In the genomic region with DNA sequence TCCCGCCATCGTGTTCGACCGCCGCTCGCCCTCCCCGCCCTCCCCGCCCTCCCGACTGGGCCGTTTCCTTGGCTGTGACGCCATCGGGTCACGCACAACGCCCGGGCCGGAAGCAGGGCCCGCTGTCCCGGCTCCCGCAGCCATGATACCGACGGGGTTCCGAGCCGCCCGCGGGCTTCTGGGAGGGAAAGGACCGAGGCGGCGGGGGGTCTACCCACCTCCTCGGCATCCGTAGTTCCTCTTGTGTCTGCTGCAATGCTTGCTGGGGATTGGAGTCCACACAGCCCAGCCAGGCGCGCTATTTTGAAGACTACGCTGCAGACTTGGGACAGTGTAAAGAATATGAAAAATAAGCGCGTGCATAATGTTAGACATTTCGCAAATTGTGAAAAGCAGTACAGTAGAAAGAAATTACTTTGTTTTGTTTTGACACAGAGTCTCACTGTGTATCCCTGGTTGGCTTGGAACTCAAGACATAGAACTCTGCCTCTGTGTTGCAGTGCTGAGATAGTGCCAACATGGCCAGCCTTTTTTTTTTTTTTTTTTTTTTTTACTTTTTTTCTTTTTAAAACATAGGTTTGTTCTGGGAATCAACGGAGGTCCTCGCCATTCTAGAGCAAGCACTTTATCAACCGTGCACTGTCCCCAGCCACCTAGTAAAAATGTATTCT, we compare ENCODE assay signal across 8 mouse cellular contexts. TPM values are rescaled to one million over a fixed set of nuclear protein-coding genes. Genes with fewer than 3 reads are reported as not detected.
DNase-seq lines count a peak whose midpoint lies in the region; ATAC-seq lines count a peak whose summit lies in the region.

A gene (minus strand): TSS at position 182 of the 671 bp plus-strand sequence.

- H3K9ac ChIP-seq in heart, embryonic 11.5 days (ENCODE audit: low read depth, low read length) = peak within 1 kb of the TSS; percentile 84
- H3K9ac ChIP-seq in kidney, embryonic 15.5 days = peak within 1 kb of the TSS; percentile 75

- peaks cover 28% of the 10 kb centered on the region for H3K36me3 ChIP-seq in erythroblast, embryonic 14.5 days (ENCODE audit: control insufficient read depth)
- H3K36me3 ChIP-seq in heart, embryonic 11.5 days (ENCODE audit: control insufficient read depth, insufficient read depth, low read length) = 0 out of 2 replicates have a peak, but pooled peaks cover 12% of the 10 kb centered on the region
- peaks cover 28% of the 10 kb centered on the region for H3K36me3 ChIP-seq in kidney, embryonic 15.5 days

- 4% methylated on average over 39 of the region's 39 CpGs for WGBS in heart, embryonic 11.5 days (ENCODE audit: insufficient replicate concordance)
- 5% methylated on average over 36 of the region's 39 CpGs for WGBS in kidney, embryonic 15.5 days

- no peaks in the 10 kb centered on the region for H3K9me3 ChIP-seq in erythroblast, embryonic 14.5 days (ENCODE audit: control insufficient read depth, low read length)
- H3K9me3 ChIP-seq in heart, embryonic 11.5 days (replicated peaks; ENCODE audit: control insufficient read depth, low read length) = no peaks in the 10 kb centered on the region
- H3K9me3 ChIP-seq in kidney, embryonic 15.5 days (replicated peaks) = no peaks in the 10 kb centered on the region

- H3K4me3 ChIP-seq in erythroblast, embryonic 14.5 days (replicated peaks) = peak within 1 kb of the TSS; percentile 95
- peak within 1 kb of the TSS; percentile 83 for H3K4me3 ChIP-seq in heart, embryonic 11.5 days (ENCODE audit: low read depth, low read length)
- H3K4me3 ChIP-seq in kidney, embryonic 15.5 days (replicated peaks) = peak within 1 kb of the TSS; percentile 72

- H3K4me1 ChIP-seq in erythroblast, embryonic 14.5 days (ENCODE audit: control insufficient read depth) = peaks cover 36% of the 10 kb centered on the region
- H3K4me1 ChIP-seq in heart, embryonic 11.5 days (ENCODE audit: control insufficient read depth, insufficient read depth, low read length) = no peaks in the 10 kb centered on the region
- peaks cover 21% of the 10 kb centered on the region for H3K4me1 ChIP-seq in kidney, embryonic 15.5 days

- peak; percentile 92 for ATAC-seq in heart, embryonic 11.5 days (replicated peaks; ENCODE audit: insufficient number of reproducible peaks, low FRiP score, low TSS enrichment)
- peak; percentile 94 for ATAC-seq in kidney, embryonic 15.5 days (replicated peaks; ENCODE audit: low FRiP score)

- H3K4me2 ChIP-seq in heart, embryonic 11.5 days = peak within 1 kb of the TSS; percentile 68
- peak within 1 kb of the TSS; percentile 63 for H3K4me2 ChIP-seq in kidney, embryonic 15.5 days

- no peaks in the 10 kb centered on the region for H3K27me3 ChIP-seq in erythroblast, embryonic 14.5 days (ENCODE audit: control insufficient read depth)
- H3K27me3 ChIP-seq in heart, embryonic 11.5 days (ENCODE audit: control insufficient read depth, insufficient read depth, low read length) = no peaks in the 10 kb centered on the region
- H3K27me3 ChIP-seq in kidney, embryonic 15.5 days = no peaks in the 10 kb centered on the region

- DNase-seq in CD4-positive, CD25-positive, alpha-beta regulatory T cell, adult 2 months (ENCODE audit: low read depth, low spot score) = peak; percentile 94
- DNase-seq in brain, embryonic 18.5 days (ENCODE audit: low read depth, low spot score) = peak; percentile 91
- peak; percentile 92 for DNase-seq in liver
- peak; percentile 77 to 82 for DNase-seq in monocyte, adult 2 months (ENCODE audit: low read depth in 1 of 2, low spot score in 2 of 2)
- peak; percentile 92 to 93 for DNase-seq in spleen, postnatal 36 days (ENCODE audit: low spot score in 2 of 2)

- H3K27ac ChIP-seq in heart, embryonic 11.5 days (ENCODE audit: low read depth, low read length) = peak within 1 kb of the TSS; percentile 87
- H3K27ac ChIP-seq in kidney, embryonic 15.5 days = peak within 1 kb of the TSS; percentile 93

RNA-seq across cellular contexts. Expression of the gene that starts here (rescaled TPM):
- 1.4 and 1.8 TPM in 2 replicates for polyA plus RNA-seq in erythroblast, embryonic 14.5 days (2012)
- polyA plus RNA-seq in heart, embryonic 11.5 days (2014; fragmentation: Nextera tagmentation; extraction: Ambion mirVana) = 7.5 and 10.9 TPM in 2 replicates
- polyA plus RNA-seq in kidney, embryonic 15.5 days (2015; fragmentation: Nextera tagmentation; extraction: Ambion mirVana) = 17.5 and 18.2 TPM in 2 replicates

Comparison
In these comparisons a context has a peak if more than half of its experiments do, and no peak if none do; other contexts are left out.
1. Peak in every context shown above with its lines: DNase-seq, ATAC-seq, H3K4me3 ChIP-seq and H3K27ac ChIP-seq.